Mouse (Mus musculus): Measurements from ENCODE around the gene Crip2. TPM values are rescaled to one million over a fixed set of nuclear protein-coding genes. Genes with fewer than 3 reads are reported as not detected.

Crip2 gene
- polyA plus RNA-seq, 1 experiment: 12.2 TPM

- Histone ChIP-seq H3K4me3 (replicated peaks) (peak overlapping the region; percentile 72), H3K27me3 (ENCODE audit: control insufficient read depth) (peaks cover 18% of the 10 kb centered on the region), H3K36me3 (ENCODE audit: control insufficient read depth) (peaks cover 37% of the 10 kb centered on the region), H3K4me1 (ENCODE audit: control insufficient read depth) (peaks cover 48% of the 10 kb centered on the region), H3K9me3 (ENCODE audit: control insufficient read depth, low read length) (no peaks in the 10 kb centered on the region)
- TF ChIP-seq GATA1 (IDR thresholded peaks at IDR 0.05; ENCODE audit: low read length): no peak
- TF ChIP-seq TAL1 (IDR thresholded peaks at IDR 0.05; ENCODE audit: low read length): no peak
Observed at GRCm38 (mm10) chr12:113157002-113157401, 17.0 kb downstream of the Crip2 start.

- peak overlapping the region; percentile 72 for H3K4me3 ChIP-seq (replicated peaks)
- TF ChIP-seq GATA1 (IDR thresholded peaks at IDR 0.05; ENCODE audit: low read length) (no peak), TAL1 (IDR thresholded peaks at IDR 0.05; ENCODE audit: low read length) (no peak)
- peaks cover 13% of the 10 kb centered on the region for H3K27me3 ChIP-seq (ENCODE audit: control insufficient read depth)
- peaks cover 43% of the 10 kb centered on the region for H3K4me1 ChIP-seq (ENCODE audit: control insufficient read depth)
- H3K36me3 ChIP-seq (ENCODE audit: control insufficient read depth): peaks cover 42% of the 10 kb centered on the region
- no peaks in the 10 kb centered on the region for H3K9me3 ChIP-seq (ENCODE audit: control insufficient read depth, low read length)
Observed at GRCm38 (mm10) chr12:113157521-113157920, 17.5 kb downstream of the Crip2 start.

- Histone ChIP-seq H3K4me1 (ENCODE audit: control insufficient read depth) (peaks cover 39% of the 10 kb centered on the region), H3K36me3 (ENCODE audit: control insufficient read depth) (peaks cover 47% of the 10 kb centered on the region), H3K27me3 (ENCODE audit: control insufficient read depth) (peaks cover 9% of the 10 kb centered on the region), H3K4me3 (replicated peaks) (no peak overlapping the region), H3K9me3 (ENCODE audit: control insufficient read depth, low read length) (no peaks in the 10 kb centered on the region)
- TF ChIP-seq TAL1 (IDR thresholded peaks at IDR 0.05; ENCODE audit: low read length): no peak
- no peak for TF ChIP-seq GATA1 (IDR thresholded peaks at IDR 0.05; ENCODE audit: low read length)
Observed at GRCm38 (mm10) chr12:113157971-113158370, 17.9 kb downstream of the Crip2 start.

- Histone ChIP-seq H3K9me3 (ENCODE audit: control insufficient read depth, low read length) (no peaks in the 10 kb centered on the region), H3K36me3 (ENCODE audit: control insufficient read depth) (peaks cover 56% of the 10 kb centered on the region), H3K4me3 (replicated peaks) (no peak overlapping the region), H3K4me1 (ENCODE audit: control insufficient read depth) (peaks cover 7% of the 10 kb centered on the region), H3K27me3 (ENCODE audit: control insufficient read depth) (no peaks in the 10 kb centered on the region)
- TF ChIP-seq TAL1 (IDR thresholded peaks at IDR 0.05; ENCODE audit: low read length) (no peak), GATA1 (IDR thresholded peaks at IDR 0.05; ENCODE audit: low read length) (no peak)
Observed at GRCm38 (mm10) chr12:113163561-113164006, 23.5 kb downstream of the Crip2 start.

GRCm38 (mm10) chr12:113168031-113168536 is 28.0 kb downstream of the Crip2 start:
- peaks cover 5% of the 10 kb centered on the region for H3K4me1 ChIP-seq (ENCODE audit: control insufficient read depth)
- no peaks in the 10 kb centered on the region for H3K9me3 ChIP-seq (ENCODE audit: control insufficient read depth, low read length)
- TF ChIP-seq TAL1 (IDR thresholded peaks at IDR 0.05; ENCODE audit: low read length) (no peak), GATA1 (IDR thresholded peaks at IDR 0.05; ENCODE audit: low read length) (no peak)
- no peaks in the 10 kb centered on the region for H3K27me3 ChIP-seq (ENCODE audit: control insufficient read depth)
- no peak overlapping the region for H3K4me3 ChIP-seq (replicated peaks)
- peaks cover 18% of the 10 kb centered on the region for H3K36me3 ChIP-seq (ENCODE audit: control insufficient read depth)

- Histone ChIP-seq H3K27me3 (ENCODE audit: control insufficient read depth) (no peaks in the 10 kb centered on the region), H3K9me3 (ENCODE audit: control insufficient read depth, low read length) (no peaks in the 10 kb centered on the region), H3K36me3 (ENCODE audit: control insufficient read depth) (no peaks in the 10 kb centered on the region), H3K4me1 (ENCODE audit: control insufficient read depth) (no peaks in the 10 kb centered on the region), H3K4me3 (replicated peaks) (no peak overlapping the region)
- no peak for TF ChIP-seq TAL1 (IDR thresholded peaks at IDR 0.05; ENCODE audit: low read length)
- no peak for TF ChIP-seq GATA1 (IDR thresholded peaks at IDR 0.05; ENCODE audit: low read length)
Observed at GRCm38 (mm10) chr12:113176960-113177725, 37.1 kb downstream of the Crip2 start.

GRCm38 (mm10) chr12:113181020-113181419 is 41.0 kb downstream of the Crip2 start:
- TF ChIP-seq TAL1 (IDR thresholded peaks at IDR 0.05; ENCODE audit: low read length): no peak
- TF ChIP-seq GATA1 (IDR thresholded peaks at IDR 0.05; ENCODE audit: low read length): no peak
- Histone ChIP-seq H3K4me1 (ENCODE audit: control insufficient read depth) (no peaks in the 10 kb centered on the region), H3K27me3 (ENCODE audit: control insufficient read depth) (peaks cover 17% of the 10 kb centered on the region), H3K9me3 (ENCODE audit: control insufficient read depth, low read length) (no peaks in the 10 kb centered on the region; the same call in 1 of the 2 replicates), H3K36me3 (ENCODE audit: control insufficient read depth) (no peaks in the 10 kb centered on the region), H3K4me3 (replicated peaks) (no peak overlapping the region)

GRCm38 (mm10) chr12:113184945-113185344 is 44.9 kb downstream of the Crip2 start:
- Histone ChIP-seq H3K4me1 (ENCODE audit: control insufficient read depth) (peaks cover 6% of the 10 kb centered on the region), H3K9me3 (ENCODE audit: control insufficient read depth, low read length) (peaks cover 9% of the 10 kb centered on the region), H3K4me3 (replicated peaks) (no peak overlapping the region), H3K27me3 (ENCODE audit: control insufficient read depth) (peaks cover 45% of the 10 kb centered on the region), H3K36me3 (ENCODE audit: control insufficient read depth) (no peaks in the 10 kb centered on the region)
- TF ChIP-seq GATA1 (IDR thresholded peaks at IDR 0.05; ENCODE audit: low read length): no peak
- TF ChIP-seq TAL1 (IDR thresholded peaks at IDR 0.05; ENCODE audit: low read length): no peak

- peaks cover 6% of the 10 kb centered on the region for H3K4me1 ChIP-seq (ENCODE audit: control insufficient read depth)
- no peaks in the 10 kb centered on the region for H3K36me3 ChIP-seq (ENCODE audit: control insufficient read depth)
- peaks cover 9% of the 10 kb centered on the region for H3K9me3 ChIP-seq (ENCODE audit: control insufficient read depth, low read length)
- H3K27me3 ChIP-seq (ENCODE audit: control insufficient read depth): peaks cover 45% of the 10 kb centered on the region
- H3K4me3 ChIP-seq (replicated peaks): no peak within 1 kb of the TSS
- TF ChIP-seq TAL1 (IDR thresholded peaks at IDR 0.05; ENCODE audit: low read length): no peak
- TF ChIP-seq GATA1 (IDR thresholded peaks at IDR 0.05; ENCODE audit: low read length): no peak
Observed at GRCm38 (mm10) chr12:113185442-113186291, 45.6 kb downstream of the Crip2 start, which contains the start of gene Tmem121. Gene Tmem121, plus strand, starts transcription at chr12:113185930.
